Mouse (Mus musculus) lung, postnatal 14 days (tissue): ENCODE results near the gene Ralgps1.

Experiments
- DNase-seq: peaks from one replicate; pipeline ENCODE4 v3.0.0; 2021

Gene Ralgps1

DNA sequence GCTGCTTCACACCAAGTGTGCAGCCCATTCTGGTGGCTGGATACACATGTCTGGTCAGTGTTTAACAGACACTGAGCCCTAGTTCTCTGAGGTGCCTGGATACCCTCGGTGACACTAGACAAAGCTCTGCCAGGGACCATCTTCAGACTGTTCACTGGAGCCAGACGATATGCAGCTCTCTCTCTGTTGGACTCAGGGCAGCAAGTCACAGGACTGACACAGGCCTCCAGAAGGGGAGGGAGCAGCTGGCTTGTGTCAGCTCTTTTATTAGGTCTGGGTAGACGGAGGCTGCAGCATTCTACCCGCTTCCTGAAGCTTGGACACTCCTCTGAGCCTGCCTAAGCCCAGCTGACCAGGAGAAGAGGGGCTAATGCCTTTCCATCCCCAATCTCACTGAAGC is 164.2 kb downstream of the Ralgps1 start:
- peak; percentile 35 for DNase-seq

DNA sequence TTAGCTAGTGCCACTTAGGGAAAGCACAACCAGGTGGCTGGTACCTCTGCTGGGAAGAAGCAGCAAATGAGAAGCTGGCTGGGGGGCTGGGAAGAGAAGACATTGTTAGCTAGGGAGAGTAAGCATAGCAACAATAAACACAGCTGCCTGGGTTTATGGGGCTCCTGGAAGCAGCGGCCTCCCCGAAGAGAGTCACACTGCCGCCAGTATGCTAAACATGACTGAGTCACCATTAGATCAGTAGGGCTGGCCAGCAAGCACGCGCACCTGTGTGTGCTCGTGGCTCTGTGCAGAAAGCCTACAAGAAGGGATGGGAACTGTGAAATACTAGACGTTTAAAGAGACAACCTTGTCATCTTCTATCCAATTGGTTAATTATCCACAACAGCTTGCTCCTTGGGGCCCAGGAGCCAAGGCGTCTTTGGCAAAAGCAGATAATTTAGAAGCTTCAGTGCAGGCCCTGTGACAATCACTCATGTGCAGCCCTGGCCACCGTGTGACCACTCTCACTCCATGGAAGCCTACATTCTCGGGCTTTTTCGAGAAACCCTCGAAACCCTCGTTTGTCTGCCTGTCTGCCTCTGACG is 165.3 kb downstream of the Ralgps1 start:
- DNase-seq: no peak

DNA sequence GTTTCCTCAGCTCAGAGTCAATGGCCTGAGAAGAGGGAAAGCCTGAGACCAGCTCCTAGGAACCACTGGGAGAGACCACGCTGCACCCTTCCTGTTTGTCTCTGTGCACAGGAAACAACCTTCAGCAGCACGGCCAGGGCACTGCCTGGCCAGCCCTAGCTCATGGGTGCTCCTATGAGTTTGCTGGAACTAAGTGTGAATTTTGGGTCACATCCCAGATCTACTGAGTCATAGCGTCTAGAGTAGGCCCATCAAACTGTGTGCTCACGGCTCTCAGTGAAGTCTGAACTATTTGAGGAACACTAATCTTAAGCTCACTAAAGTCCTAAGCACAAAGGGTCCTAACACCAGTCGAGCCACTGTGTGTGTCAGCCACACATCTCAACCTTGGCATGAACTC is 166.3 kb downstream of the Ralgps1 start:
- DNase-seq: peak; percentile 34

DNA sequence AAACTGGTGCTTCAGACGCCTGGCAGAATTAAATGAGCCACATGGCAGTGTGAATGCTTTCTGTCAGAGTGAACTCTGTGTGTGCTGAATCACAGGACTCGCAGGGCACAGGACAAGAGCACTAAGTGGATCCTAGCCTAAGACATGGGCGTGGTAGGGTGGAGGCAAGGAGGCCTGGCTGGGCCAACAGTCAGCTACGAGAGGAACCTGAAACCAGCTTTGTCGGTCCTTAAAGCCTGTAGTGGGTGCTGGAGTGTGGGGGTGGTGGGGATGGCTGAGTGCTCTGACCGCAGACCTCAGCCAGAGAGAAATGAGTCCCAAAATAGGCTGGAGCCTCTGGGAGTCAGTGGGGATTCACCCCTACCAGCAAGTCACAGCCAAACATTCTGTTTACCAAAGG is 168.0 kb downstream of the Ralgps1 start:
- no peak for DNase-seq

DNA sequence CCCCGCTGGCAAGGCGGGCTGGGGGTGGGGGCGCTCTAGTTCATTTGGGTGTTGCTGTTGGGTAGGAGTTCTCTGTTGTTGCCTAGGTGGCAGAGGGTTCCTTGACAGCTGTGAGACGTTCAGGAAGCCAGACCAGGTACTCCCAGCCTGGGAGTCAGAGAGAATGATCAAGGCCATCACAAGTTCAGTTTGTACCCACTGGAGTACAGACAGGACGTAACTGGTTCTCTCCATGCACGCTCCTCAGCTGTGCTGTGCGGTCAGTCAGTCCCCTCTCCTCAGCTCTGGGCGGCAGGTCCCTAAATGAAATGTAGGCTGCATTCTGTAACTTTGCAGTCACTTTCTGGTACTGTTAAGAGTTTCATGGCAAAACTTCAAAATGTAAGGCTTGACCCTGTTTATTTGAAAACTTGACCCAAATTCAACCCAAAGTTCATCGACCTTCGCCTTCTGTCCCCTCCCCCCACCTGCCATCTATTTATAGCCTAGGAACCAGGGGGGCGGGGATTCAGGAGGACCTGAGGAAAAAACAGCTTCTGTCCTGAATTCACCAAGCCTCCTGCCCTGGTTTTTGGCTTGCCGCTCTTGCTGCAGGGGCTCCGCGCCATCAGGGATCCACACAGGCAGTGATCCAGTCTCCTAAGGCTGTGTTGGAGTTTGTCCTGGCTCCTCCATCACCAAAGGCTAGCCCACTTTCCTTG is 170.8 kb downstream of the Ralgps1 start:
- DNase-seq: no peak

DNA sequence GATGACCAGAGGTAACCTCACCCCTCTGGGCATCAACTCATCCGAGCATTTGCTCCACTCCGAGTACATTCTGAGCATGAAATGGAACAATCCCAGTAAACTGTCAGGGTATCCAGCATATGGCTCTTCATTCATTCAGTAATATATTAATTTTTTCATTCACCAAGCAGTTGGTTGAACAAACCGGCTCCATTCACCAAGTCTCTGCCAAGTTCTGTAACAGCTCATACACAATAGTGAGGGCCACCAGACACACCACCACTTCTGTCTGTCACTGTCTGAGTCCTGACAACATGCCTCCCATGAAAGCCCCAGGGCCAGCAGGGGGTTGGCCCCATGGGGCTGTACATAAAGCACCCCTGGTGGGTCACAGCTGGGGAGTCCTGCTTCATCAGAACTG is 181.3 kb downstream of the Ralgps1 start:
- no peak for DNase-seq

DNA sequence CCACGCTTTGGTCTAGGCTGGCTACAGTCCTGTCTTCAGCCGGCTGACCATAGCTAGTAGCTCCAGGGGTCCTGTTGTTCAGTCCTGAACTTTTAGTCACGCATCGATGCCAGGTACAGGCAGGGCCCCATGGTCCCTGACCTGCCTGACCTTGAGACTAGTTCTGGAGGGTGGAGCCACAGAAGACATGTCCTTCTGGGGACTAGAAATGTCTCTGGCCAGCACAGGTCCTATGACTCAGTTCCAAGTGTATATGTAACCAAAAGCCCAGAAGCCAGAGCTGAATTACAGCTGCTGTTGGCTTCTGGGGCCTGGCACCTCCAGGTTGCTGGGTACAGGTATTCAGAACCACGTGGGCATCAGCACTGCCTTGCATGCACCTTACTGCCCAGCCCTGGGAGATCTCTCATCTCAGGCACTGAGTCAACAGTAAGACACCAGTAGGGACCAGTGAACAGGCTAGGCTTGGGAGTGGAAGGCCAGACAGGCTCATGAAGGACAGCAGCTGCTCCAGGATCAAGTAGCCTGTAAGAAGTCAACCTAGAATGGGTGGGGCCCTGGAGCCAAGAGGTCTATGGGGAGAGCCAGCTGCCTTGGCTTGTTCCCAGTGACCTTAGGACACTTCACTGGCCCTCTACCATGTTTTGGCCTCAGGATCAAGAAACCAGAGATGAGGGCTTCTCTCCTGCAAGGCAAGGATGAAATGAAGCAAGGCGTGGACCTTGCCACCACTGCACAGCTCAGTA is 182.2 kb downstream of the Ralgps1 start:
- DNase-seq: no peak

DNA sequence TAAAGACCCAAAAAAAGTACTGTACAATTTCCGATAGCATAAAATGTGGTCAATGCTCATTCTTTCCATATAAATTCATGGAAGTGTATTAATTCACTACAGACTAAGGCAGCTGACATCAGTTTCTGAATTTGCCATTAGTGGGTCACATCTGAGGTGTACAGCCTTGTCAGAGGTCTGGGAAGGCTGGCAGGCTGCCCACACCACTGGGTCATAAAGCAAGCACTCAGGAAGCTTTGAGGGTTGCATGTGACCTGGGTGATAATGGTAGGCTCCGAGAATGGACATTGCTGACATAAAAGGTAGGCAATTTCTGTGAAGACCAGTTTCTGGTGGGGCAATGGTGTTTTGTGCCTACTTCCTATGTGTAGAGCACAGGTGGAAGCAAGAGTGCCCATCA is 183.4 kb downstream of the Ralgps1 start:
- no peak for DNase-seq

DNA sequence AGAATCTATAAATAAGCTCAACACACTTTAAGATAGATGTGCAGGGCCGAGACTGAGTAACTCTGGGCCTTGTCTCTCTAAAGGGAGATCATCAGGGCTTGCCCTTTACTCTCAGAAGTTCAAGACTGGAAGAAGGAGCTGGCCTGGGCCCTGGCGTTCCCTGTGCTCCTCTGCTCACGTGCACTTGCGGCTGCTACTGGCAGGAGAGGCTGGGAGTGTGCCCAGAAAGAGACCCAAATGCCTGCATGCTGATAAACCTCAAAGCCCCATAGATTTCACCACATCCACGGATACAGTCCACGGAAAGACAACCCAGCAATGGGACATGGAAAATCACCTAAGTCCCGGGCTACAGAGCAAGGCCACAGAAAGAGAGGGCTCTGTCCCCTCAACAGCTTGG is 184.8 kb downstream of the Ralgps1 start:
- no peak for DNase-seq

DNA sequence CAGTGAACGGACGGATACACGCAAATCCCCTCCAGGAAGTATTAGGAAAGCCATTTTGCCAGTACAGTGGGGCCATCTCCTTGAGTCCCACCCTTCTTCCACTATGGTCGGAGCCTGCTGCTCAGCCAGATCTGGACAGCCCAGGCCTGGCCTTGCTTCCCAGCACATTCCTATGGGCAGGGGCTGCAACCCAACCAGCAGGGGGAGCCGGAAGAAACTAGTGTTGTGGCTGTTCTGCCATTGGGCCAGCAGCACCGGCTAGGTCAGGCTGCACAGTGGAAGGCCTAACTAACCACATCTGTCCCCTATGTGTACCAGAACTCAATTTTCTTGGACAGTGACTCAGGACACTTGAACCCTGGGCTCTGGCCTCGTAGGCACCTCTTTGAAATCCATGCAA is 186.0 kb downstream of the Ralgps1 start:
- DNase-seq: peak; percentile 70

DNA sequence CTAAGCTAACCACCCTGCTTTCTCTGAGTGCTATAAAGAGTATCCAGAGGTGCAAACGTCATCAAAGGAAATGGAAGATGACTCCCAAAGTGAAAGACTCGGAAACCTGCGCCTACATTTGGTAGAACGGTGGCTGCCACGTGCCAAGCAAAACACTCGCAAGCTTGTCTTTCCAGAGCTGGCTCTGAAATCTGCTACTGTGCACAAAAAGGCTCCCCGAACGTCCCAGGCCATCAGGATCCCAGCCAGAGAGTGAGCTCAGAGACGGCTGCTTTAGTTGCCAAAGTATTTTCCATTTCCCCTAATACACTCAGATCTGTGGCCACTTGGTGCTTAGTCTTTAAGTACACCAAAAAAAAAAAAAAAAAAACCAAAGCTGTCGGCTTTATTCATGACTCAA is 186.6 kb downstream of the Ralgps1 start:
- DNase-seq: peak; percentile 51

DNA sequence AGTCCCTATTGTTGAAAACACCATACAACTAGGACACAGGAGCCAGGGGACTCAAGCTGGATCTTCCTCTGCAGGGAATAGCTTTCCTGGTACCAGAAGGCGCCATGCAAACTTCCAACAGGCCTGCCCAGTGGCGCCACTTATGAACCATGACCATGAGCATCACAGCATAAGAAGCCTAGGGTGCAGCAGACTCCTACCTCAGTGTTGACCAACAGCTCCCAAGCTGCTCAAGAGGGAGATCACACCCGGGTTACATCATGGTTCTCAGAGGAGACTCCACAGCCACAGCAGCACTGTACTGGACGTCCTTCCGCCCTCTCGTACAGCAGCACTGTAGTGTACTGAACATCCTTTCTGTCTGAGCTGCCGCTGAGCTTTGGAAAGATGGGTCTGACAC is 188.0 kb downstream of the Ralgps1 start:
- no peak for DNase-seq

DNA sequence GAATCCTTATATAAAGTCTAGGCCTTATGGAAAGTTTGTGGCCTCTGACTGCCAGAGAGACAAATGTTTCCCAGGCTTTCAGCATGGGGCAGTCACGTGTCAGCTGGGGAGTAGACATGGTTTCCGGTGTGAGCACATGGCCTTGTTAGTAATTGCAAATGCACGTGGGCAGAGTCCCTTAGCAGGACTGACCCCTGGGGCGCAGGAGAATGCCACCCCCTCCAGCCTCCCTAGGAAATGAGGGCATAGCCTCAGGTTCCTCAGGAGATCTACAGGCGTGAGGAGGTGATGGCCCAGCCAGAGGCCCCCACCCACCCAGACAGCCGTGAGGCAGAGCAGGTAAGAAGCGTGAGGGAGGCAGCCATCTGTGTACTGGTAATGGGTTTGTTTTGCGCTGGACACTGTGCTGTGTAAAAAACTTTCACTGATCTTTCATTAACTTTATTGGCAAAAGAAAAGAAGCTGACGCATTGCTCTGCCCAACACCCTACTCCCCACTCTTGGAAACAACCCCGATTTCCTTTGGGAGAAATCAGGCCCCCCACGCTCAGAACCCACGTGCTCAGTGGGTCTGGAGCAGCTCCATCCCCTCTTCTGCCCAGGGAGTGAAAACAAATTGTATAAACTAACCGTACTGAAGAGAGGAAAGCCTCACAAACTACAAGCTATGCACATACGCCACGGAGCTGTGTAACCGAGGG is 191.2 kb downstream of the Ralgps1 start:
- DNase-seq: no peak

DNA sequence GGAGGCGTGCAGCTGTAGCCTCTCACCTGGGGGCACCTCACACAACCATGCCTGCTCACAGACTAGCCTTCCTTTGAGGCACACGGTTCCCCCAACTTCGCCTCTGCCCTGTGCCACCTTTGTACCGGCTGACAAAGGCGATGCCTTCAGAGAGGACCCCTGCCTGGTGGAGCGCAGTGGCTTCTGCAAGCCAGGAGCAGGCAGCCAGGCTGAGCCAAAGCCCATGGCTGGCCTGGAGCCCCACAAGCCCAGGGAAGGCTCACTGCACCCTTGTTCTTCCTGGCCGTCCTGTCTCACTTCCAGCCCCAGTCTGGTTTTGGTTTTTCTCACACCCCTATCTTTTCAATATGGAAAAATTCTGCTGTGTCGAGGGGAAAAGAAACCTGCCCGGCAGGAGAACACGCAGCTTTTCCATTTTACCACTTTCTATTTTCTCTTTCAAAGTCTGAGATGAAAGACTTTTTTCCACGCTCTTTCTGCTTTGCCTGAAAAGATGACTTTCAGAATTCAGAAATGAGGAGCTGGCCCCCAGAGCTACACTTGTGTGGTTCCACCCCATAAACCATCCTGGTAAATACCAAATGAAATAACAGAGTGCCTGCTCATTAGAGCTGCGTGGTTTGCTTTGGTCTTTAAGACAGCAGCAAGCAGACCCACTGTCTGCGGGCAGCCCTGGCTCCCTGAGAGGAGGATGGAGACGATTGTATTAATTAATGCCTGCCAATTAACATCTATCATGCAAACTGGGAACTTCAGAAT is 191.9 kb downstream of the Ralgps1 start:
- DNase-seq: no peak

DNA sequence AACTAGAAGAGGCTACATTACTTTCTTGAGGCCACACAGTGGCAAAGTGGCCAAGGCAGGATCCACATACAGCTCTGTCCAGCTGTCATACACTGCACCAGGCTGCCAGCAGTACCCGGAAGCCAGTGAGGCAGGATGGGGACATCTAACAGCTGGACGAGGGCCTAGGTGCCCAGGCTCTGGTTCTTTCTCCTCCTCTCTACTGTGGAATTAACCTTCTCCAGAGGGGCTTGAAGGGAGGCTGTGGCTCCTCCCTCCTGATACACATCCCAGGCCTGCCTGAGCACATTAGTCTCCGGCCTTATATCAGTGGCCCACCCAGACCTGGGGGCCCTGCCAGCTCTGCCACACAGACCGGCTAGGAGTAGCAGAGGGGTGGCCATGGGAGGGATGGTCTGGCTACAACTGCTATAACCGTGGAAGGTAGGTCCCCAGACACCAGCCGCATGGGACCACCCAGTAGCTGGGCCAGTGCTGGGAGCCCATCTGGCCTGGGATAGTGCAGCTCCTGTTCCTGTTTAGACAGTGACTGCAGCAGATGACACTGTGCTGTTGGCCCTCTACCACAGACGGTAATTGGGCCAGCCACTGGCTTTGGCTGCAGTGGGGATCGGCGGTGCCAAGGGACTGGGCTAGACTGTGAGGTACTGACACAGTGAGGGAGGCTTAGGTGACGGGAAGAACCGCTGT is 192.9 kb downstream of the Ralgps1 start:
- no peak for DNase-seq

DNA sequence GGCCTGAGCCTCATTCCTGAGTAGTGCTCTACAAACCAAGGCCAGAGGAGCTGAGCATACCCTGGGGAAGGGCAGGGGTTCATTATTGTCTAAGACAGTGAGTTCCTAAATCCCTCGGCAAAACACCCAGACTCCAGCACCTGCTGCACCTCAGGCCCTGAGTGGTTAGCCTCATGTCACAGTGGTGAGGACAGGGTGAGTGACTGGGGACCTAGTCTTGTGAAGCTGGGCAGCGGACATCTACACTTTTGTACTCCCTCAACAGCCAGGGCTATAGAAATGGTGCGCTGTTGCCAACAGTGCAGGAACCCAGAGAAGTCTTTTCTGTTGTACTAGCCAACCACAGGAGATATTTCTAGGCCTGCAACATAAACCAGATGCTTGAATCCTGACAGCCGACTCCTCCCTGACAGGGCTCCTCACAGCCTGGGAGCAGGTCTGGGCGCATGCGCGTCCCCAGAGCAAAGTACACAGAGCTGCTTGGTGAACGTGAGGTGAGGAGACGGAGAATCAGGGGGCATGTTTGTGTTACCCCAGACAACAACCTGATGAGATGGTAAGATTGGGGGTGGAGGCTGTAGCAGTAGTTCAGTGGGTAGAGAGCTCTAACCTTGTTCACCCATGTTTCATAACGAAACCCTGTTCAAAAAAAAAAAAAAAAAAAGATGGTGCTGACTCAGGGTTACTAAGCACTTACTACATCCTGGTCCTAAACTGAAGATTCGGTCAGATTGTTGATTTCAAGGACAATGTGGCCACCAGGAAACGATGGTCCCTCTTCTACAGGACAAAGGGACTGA is 193.6 kb downstream of the Ralgps1 start:
- DNase-seq: no peak

DNA sequence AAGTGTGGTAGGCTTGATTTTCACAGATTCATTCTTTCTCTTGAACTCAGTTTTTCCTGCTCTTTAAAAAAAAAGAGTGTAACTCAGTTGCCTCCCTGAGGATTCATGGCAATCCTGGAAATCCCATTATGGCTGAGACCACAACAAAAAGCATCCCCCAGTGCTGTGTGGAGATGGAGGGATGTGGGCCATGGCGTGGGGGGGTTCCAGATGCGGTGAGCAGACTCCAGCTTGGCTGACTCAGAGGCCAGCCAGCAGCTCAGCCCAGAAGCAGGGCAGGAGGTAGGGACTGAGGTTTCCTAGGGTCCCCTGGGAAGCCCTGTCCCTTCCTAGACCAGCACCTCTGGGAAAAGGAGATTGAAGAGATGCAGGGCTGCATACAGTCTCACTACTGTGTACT is 194.4 kb downstream of the Ralgps1 start:
- DNase-seq: no peak

DNA sequence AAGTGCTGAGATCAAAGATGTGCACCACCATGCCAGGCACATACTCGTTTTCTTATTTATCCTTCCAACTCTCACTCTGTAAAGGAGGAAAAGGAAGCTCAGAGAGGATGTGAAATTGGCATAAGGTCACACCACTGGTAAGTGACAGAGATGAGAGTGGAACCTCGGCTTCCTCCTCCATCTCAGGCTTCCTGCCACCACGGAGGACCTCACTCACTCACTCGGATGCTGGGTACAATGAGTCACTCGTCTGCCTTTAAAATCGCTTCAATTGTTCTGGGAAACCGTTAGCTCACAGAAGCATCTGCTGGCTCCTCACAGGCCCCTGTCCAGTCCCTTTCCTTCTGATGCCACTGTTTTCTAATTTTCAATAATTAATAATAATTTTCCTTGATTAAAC is 194.8 kb downstream of the Ralgps1 start:
- DNase-seq: no peak

DNA sequence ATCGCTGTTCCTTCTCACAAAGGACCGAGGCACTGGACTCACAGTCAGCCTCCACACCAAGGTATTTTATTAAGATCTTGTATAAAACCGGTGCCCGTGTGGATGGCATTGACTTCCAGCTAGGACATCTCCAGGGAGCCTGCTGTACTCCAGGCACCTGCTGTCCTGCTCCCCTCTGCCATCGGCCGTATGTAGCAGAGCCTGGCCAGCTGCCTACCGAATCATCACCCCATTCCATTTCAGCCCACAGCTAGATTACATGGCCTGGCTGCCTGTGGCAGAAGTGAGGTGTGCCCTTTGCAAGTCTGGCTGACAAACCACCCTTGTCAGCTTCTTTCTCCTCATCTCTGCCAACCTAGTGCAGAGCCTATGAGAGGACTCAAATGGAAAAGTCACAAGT is 197.6 kb downstream of the Ralgps1 start:
- no peak for DNase-seq

DNA sequence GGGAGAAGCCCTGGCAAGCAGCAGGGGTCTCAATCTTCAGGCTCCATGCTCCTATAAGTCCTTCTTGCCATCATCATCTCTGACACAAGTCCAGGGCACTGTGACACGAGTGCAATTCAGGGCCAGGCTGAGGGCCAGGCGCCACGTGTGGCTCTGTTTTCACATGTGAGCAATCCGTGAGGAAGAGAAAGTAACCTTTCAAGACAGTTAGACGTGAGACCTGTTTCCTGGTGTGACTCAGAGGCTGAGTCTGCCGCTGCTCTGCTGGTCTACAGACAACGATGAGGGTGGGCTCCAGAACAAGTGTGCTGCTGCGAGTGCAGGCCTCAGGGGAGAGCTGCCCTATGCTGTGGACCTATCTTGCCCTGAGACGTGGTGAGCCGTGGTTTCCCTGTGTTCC is 198.2 kb downstream of the Ralgps1 start:
- no peak for DNase-seq

DNA sequence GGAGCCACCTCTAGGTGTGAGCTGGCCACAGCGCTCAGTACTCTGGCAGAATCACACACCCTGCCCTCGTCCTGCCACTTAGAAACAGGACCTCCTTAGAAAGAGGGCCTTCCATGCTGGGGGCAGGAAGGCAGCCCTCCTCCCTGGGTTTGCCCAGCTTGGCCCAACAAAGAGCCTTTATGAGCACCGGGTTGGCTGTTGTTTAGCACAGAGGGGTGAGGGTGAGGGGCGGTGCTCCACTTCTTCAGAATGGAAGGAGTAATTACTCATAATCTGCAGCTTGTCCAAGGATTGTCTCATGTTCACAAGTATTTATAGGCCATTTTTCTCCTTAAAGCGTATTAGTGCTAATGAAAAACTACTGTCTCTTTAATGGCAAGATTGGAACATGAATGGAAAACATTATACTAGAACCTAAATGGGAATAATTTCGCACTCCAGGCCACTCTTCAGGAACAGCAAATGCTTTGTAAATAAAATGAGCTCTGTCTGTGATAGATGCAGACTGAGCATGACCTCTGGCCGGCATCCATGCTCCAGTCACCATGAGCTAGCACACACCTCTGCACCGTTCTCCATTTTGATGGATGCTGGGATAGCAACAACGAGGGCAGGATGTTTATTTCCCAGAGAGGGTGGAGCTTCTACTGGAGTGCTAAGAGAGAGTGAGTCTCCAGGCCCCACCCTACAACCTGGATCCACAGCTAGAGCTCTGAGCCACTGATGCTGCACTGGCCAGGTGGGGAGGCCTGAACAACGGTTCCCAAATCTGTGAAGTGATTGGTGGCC is 200.3 kb downstream of the Ralgps1 start:
- no peak for DNase-seq
